Mouse (Mus musculus) c-Kit-negative CD71-positive TER-119-positive erythroid progenitor cells, embryonic 14.5 days (primary cell): ENCODE results near the gene Appl1.
"Not testable (repeated sequence)": the region's sequence is repeated elsewhere in the genome, so short reads cannot be mapped to it uniquely, and the experiment has no call there.

Source experiments
- DNase-seq: peaks from one replicate; pipeline ENCODE4 v3.0.0-alpha.2; 2013; ENCODE audit warnings: low read depth, low spot score

The Appl1 gene

DNA sequence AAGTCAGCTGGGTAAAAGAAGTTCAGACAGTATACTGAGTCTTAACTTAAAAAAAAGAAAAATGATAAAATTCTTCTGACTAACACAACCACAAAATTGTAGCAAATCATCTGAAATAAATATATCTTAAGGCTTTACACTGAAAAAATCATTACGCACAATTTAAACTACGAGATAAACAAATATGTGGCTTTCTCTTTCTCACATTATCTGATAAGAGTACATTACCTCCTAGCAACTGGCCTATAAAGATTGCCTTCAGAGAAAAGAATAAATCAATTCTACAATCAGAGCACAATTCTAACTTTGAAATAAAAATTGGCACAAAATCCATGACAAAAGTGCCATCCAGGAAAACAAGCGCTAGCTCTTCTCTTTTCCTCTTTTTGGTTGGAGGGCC lies 1.9 kb downstream of the Appl1 start:
- DNase-seq = no peak

DNA sequence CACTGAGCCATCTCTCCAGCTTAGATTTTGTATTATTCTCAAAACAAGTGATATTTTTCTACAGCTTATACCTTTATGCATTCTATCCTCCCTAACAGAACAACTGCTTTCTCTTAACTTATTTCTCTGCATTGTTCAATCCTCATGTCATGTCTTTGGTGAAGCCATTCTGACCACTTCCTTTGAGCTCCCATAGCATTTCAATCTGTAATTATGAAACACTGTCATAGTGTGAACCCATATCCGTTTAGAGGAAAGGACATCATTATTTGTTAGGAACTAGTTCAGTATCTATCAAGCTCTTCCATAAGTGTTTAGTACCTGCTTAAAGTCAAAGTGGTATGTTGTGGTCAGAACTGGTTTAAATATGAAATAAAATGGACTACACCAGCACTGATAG lies 10.5 kb downstream of the Appl1 start:
- no peak for DNase-seq

DNA sequence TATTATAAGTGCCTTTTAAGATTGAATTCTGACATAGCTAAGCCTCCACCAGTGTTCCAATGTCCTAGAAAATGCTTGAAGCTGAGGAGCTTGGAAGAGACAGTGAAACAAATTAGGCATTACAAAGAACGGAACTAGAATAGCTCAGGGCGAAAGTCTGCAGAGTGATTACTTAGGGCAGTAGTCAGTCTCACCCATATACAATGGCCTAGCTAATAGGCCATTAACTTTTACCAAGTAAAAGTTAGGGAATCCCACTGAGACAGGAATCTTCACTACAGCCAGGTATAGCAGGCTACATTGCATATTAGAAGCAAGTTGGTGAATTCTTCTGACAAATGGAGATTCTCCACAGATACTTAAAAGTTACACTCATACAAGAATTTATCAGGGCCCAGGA lies 14.9 kb downstream of the Appl1 start:
- not testable (repeated sequence) for DNase-seq

- no peak for DNase-seq
Measured at GRCm38 (mm10) chr14:26935558-26935957, 35.5 kb downstream of the Appl1 start.

DNA sequence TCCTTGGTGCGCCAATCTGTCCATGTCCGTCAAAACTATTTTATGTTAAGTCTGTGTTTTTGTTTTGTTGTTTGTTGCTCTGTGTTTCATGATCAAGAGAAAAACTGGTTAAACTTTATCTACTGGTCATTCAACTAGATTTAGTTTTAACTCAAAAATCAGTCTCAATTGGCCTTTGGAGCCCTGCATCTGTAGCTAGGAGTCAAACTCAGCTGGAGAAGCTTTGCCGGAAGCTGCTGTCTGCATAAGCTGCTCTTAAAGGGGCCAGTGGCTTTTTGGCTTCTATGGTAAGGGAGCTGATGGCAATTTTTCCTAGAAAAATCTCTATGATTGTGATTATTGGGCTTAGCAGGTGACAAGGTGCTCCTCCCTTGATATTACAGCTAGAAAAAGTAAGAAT lies 36.1 kb downstream of the Appl1 start:
- no peak for DNase-seq

DNA sequence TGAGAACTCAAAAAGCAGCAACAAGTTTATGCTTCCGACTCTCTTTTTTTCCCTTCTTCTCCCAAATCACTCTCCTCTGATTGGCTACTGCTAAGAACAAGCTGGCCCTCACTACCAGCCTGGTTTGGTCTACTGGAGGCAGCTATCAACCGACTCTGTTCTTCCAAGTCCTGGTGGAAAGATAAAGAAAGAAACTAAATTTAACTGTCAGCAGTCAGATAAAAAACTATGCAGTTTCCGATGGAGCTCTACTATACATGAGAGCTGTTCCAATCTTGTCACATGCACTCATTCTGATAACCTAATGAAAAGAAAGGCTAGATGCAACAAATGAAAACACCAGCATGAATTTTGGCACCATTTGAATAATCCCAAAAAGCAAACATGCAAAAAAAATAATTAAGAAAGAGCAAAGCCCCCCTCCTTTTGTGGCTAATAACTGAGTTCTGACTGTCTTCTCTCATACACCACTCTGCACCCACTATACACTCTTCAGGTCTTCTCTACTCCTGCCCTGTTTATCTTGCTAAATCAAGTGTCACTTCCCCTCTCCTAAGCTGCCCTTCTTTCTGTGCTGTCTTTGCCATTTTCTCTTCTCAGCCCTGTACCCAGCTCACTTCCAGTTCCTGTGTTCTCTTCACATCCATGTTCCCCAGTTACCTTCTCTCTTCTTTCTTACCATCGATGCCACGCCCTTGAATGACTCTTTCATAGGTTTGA lies 47.2 kb downstream of the Appl1 start:
- DNase-seq = no peak

GRCm38 (mm10) chr14:26919310-26919709 lies 51.7 kb downstream of the Appl1 start:
- no peak for DNase-seq

DNA sequence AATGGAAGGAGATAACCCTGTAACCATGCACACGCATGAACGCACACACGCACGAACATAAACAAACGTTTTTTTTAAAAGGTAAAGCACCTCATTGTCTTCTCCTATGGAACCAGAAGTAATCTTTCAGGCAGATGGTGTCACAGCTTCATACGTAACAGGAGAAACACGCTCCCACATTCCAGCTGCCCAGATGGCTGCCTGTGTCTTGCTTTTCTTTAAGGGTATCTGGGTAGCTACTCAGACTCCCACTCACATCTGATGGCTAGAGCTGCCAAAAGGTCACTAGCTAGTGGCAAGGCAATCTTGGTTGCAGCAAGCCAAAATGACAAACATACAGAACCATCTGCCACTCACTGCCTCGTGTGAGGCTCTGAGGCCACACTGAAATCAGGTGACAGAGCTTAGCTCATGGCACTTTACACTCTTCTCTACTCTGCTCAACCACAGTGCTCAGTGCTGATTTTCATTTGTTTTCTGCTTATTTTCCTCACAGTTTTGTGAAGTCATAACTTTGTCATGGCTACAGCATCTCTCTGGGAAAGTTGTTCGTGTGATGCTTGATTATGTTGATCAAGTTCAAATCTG lies 57.3 kb downstream of the Appl1 start:
- DNase-seq = no peak

GRCm38 (mm10) chr14:26911826-26912225 lies 59.2 kb downstream of the Appl1 start:
- no peak for DNase-seq

GRCm38 (mm10) chr14:26911201-26911600 lies 59.8 kb downstream of the Appl1 start:
- DNase-seq = no peak

- not testable (repeated sequence) for DNase-seq
Measured at GRCm38 (mm10) chr14:26910461-26910860, 60.6 kb downstream of the Appl1 start.

DNA sequence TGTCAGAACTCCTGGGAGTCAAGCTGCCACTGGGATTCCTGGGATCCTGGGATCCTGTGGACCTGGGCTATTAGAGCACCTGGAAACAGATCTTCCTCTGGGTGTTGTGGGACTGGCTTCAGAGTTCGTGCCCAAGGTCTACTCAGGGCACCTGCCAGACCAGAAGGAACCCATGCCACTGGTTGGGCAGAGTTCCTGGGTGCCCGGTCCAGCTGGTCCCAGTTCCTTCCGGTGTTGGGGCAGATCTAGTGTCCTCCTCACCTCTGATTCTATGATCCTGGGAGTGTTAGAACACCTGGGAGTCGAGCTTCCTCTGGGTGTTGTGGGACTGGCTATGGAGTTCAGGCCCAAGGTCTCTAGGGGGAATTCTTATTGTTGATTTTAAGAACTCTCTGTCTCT lies 63.6 kb downstream of the Appl1 start:
- DNase-seq = no peak

- DNase-seq = no peak
Measured at GRCm38 (mm10) chr14:26900893-26901292, 70.1 kb downstream of the Appl1 start.

GRCm38 (mm10) chr14:26899490-26899889 lies 71.5 kb downstream of the Appl1 start:
- no peak for DNase-seq

GRCm38 (mm10) chr14:26894392-26894791 lies 76.6 kb downstream of the Appl1 start, which contains the start of gene Asb14:
TSS of gene Asb14 (plus strand) at chr14:26894557.
- no peak for DNase-seq

DNA sequence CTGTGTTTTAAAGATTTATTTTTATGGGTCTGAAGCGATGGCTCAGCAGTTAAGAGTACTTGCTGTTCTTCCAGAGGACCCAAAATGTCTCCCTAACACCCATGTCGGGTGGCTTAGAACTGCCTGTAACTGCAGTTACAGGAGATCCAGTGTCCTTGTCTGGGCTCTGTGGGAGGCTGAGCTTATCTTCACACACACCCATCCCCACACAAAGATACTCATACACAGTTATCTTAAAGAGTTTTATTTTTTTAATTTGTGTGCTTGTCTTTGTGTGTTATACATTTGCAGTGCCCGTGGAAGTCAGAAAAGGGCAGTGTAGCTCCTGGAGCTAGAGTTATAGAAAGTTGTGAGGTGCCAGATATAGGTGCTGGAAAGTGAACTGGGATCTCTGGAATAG lies 80.3 kb downstream of the Appl1 start:
- no peak for DNase-seq

GRCm38 (mm10) chr14:26887244-26887643 lies 83.8 kb downstream of the Appl1 start:
- DNase-seq = no peak

DNA sequence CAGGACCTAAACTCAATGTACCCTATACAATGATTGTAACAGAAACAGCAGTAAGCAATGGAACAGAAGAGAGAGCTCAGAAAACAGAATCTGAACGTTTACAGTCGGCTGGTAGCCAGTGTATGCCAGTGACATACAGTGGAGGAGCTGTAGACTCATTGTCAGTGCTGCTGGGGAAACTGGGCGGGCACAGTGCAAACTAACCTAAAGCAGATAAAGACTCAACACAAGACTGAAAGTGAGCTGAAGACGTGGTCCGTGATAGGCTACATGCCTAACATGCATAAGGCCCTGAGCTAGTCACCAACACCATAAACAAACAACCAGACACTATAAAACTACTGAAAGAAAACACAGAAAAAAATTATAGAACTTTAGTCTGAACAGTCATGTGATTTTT lies 89.3 kb downstream of the Appl1 start:
- no peak for DNase-seq

DNA sequence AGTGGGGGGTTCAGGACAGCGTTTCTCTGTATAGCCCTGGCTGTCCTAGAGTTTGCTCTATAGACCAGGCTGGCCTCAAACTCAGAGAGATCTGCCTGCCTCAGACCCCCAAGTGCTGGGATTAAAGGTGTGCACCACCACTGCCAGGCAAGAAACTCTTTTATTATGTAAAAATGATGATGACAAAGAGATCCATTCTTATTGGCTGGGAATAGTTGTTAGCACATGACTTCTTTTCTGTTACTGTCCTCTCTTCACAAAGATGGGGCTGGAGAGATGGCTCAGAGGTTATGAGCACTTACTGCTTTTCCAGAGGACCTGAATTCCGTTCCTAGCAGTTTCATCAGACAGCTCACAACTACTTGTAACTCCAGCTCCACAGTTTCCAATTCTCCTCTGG lies 91.1 kb downstream of the Appl1 start:
- no peak for DNase-seq

- DNase-seq = no peak
Measured at GRCm38 (mm10) chr14:26878756-26879155, 92.3 kb downstream of the Appl1 start.
